ENCODE assay signal across 25 mouse cellular contexts in genomic region chr8:64454736-64455135, GRCm38 (mm10).
DNase-seq lines count a peak whose midpoint lies in the region; ATAC-seq and TF ChIP-seq lines count a peak whose summit lies in the region.
"Had no signal": no experiment of that assay in that cellular context is flagged by ENCODE, and none has a peak within 500 bp of the region (broad histone marks: within the 10 kb centered on the region; RNA-seq: fewer than 3 reads in every experiment).

No protein-coding gene starts in this region.

- no peaks in the 10 kb centered on the region for H3K4me1 ChIP-seq in hindbrain, postnatal 0 days (ENCODE audit: insufficient read depth, low read length)
- H3K4me1 ChIP-seq in hindbrain, embryonic 10.5 days (replicated peaks) = no peaks in the 10 kb centered on the region
- H3K4me1 ChIP-seq: forebrain, embryonic 13.5 days; heart, embryonic 13.5 days; intestine, embryonic 15.5 days; limb, embryonic 12.5 days; liver, embryonic 15.5 days; midbrain, embryonic 10.5 days; midbrain, embryonic 15.5 days; neural tube, embryonic 15.5 days had no signal

- H3K9me3 ChIP-seq in hindbrain, postnatal 0 days (ENCODE audit: low read length) = no peaks in the 10 kb centered on the region
- H3K9me3 ChIP-seq in hindbrain, embryonic 10.5 days = no peaks in the 10 kb centered on the region
- H3K9me3 ChIP-seq: forebrain, embryonic 13.5 days; heart, embryonic 13.5 days; intestine, embryonic 15.5 days; limb, embryonic 12.5 days; liver, embryonic 15.5 days; midbrain, embryonic 10.5 days; midbrain, embryonic 15.5 days; neural tube, embryonic 15.5 days had no signal

- no peak overlapping the region for H3K27ac ChIP-seq in hindbrain, postnatal 0 days
- no peak overlapping the region for H3K27ac ChIP-seq in hindbrain, embryonic 10.5 days
- H3K27ac ChIP-seq: forebrain, embryonic 13.5 days; heart, adult 2 months; heart, embryonic 13.5 days; intestine, embryonic 15.5 days; kidney, postnatal 0 days; limb, embryonic 12.5 days; liver, embryonic 15.5 days; midbrain, embryonic 10.5 days; midbrain, embryonic 15.5 days; neural tube, embryonic 15.5 days had no signal

- no peak overlapping the region for H3K4me3 ChIP-seq in hindbrain, postnatal 0 days (ENCODE audit: low read length)
- no peak overlapping the region for H3K4me3 ChIP-seq in hindbrain, embryonic 10.5 days
- H3K4me3 ChIP-seq: forebrain, embryonic 13.5 days; heart, adult 2 months; heart, embryonic 13.5 days; intestine, embryonic 15.5 days; limb, embryonic 12.5 days; liver, embryonic 15.5 days; midbrain, embryonic 10.5 days; midbrain, embryonic 15.5 days; neural tube, embryonic 15.5 days had no signal

- H3K9ac ChIP-seq in hindbrain, postnatal 0 days (replicated peaks; ENCODE audit: low read length) = no peak overlapping the region
- H3K9ac ChIP-seq: forebrain, embryonic 13.5 days; heart, embryonic 13.5 days; intestine, embryonic 15.5 days; limb, embryonic 12.5 days; liver, embryonic 15.5 days; midbrain, embryonic 15.5 days; neural tube, embryonic 15.5 days had no signal

- H3K4me2 ChIP-seq in hindbrain, postnatal 0 days (ENCODE audit: low read depth, low read length) = no peak overlapping the region
- H3K4me2 ChIP-seq: forebrain, embryonic 13.5 days; heart, embryonic 13.5 days; intestine, embryonic 15.5 days; limb, embryonic 12.5 days; liver, embryonic 15.5 days; midbrain, embryonic 15.5 days; neural tube, embryonic 15.5 days had no signal

- TF ChIP-seq CTCF in hindbrain, postnatal 0 days (IDR thresholded peaks at IDR 0.05; ENCODE audit: low read depth) = no peak
- no peak for TF ChIP-seq CTCF in brain, embryonic 14.5 days (IDR thresholded peaks at IDR 0.05; ENCODE audit: borderline replicate concordance, extremely low read depth, insufficient read depth, insufficient read length)

- peak; percentile 27 for DNase-seq in hindbrain, postnatal 0 days (ENCODE audit: low spot score)
- no peak for DNase-seq in hindbrain, embryonic 10.5 days (ENCODE audit: low spot score)
- peak; percentile 2 for DNase-seq in lung, postnatal 14 days
- no peak for DNase-seq in lung, postnatal 4 days
- DNase-seq in brain, embryonic 14.5 days (ENCODE audit: low read depth) = peak; percentile 20
- DNase-seq in testis, postnatal 10 days (ENCODE audit: low spot score) = peak; percentile 56
- DNase-seq: adrenal gland, postnatal 25 days; B cell, adult 2 months; cerebellum, adult 8-10 months; cerebellum, postnatal 36 days; gastrocnemius, postnatal 36 days; heart, adult 2 months; heart, postnatal 10 days; kidney, adult 2 months; right cerebral cortex, postnatal 25 days had no signal

- 66% methylated on average over 4 of the region's 4 CpGs for WGBS in hindbrain, postnatal 0 days
- WGBS in hindbrain, embryonic 10.5 days = 79% methylated on average over 4 of the region's 4 CpGs

- no peaks in the 10 kb centered on the region for H3K27me3 ChIP-seq in hindbrain, postnatal 0 days (ENCODE audit: insufficient read depth, low read length)
- no peaks in the 10 kb centered on the region for H3K27me3 ChIP-seq in hindbrain, embryonic 10.5 days (ENCODE audit: insufficient read depth, poor library complexity, severe bottlenecking)
- H3K27me3 ChIP-seq: forebrain, embryonic 13.5 days; heart, embryonic 13.5 days; intestine, embryonic 15.5 days; limb, embryonic 12.5 days; liver, embryonic 15.5 days; midbrain, embryonic 15.5 days; neural tube, embryonic 15.5 days had no signal

- no peak for TF ChIP-seq POLR2A in brain, embryonic 14.5 days (IDR thresholded peaks at IDR 0.05; ENCODE audit: borderline replicate concordance, extremely low read depth, insufficient read depth, insufficient read length, poor library complexity, severe bottlenecking)

- H3K36me3 ChIP-seq in hindbrain, postnatal 0 days (ENCODE audit: insufficient read depth, low read length) = no peaks in the 10 kb centered on the region
- no peaks in the 10 kb centered on the region for H3K36me3 ChIP-seq in hindbrain, embryonic 10.5 days
- H3K36me3 ChIP-seq: heart, embryonic 13.5 days; intestine, embryonic 15.5 days; limb, embryonic 12.5 days; liver, embryonic 15.5 days; midbrain, embryonic 10.5 days; midbrain, embryonic 15.5 days; neural tube, embryonic 15.5 days had no signal

- no peak for ATAC-seq in hindbrain, postnatal 0 days
- ATAC-seq: forebrain, embryonic 13.5 days; hindbrain, embryonic 16.5 days; intestine, embryonic 15.5 days; midbrain, embryonic 15.5 days had no signal

Comparison
In these comparisons a context has a peak if more than half of its experiments do, and no peak if none do; other contexts are left out.
1. DNase-seq: peak in hindbrain, postnatal 0 days (single experiment), lung, postnatal 14 days (single experiment), brain, embryonic 14.5 days (single experiment) and testis, postnatal 10 days (single experiment); none in hindbrain, embryonic 10.5 days (single experiment) and lung, postnatal 4 days (0 of 2).